Mouse (Mus musculus) kidney, adult 2 months (tissue): Measurements from ENCODE around the gene Haus3.

Experiments
- CTCF ChIP-seq: fragments of 200-500 bp; conservative IDR thresholded peaks from 2 replicates; pipeline ENCODE4 v1.5.1; 2011; ENCODE audit warnings: low read depth, mild to moderate bottlenecking, control low read depth, low read length, moderate library complexity, mixed read lengths; ENCODE audit not compliant: insufficient read depth, insufficient read length
- POLR2A ChIP-seq: fragments of 200-500 bp; IDR thresholded peaks from one replicate; pipeline ENCODE4 v1.6.1; 2011; ENCODE audit warnings: low read depth, low read length, control low read depth

- TF ChIP-seq CTCF (no peak), POLR2A (peak; percentile 88)
Observed at GRCm38 (mm10) chr5:34187601-34188316, 18.4 kb upstream of the Haus3 start, which contains the start of gene Mxd4.
